Mouse (Mus musculus): ENCODE data around the gene Sh3bp5. TPM values are rescaled to one million over a fixed set of nuclear protein-coding genes. Genes with fewer than 3 reads are reported as not detected.

The Sh3bp5 gene
- polyA plus RNA-seq, 1 experiment: 10.7 TPM

DNA sequence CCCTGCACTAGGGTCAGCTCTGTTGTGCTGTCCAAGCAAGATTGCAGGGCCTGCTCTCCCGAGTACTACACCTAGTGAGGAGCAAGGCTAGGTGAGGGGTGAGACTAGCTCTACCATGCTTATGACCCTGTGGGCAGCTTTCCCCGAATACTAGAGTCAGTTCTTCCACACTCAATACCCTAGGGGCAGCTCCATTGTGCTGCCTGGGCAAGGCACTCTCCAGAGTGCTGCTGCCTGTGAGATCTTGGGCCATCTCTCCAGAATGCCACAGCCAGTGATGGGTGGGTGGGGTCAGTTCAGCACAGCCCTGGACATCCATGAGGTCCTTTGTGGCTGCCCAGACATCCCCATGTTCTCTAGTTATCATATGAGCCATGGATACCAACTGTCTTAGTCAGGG is 106.1 kb downstream of the Sh3bp5 start:
- Histone ChIP-seq H3K36me3 (ENCODE audit: control insufficient read depth, insufficient read depth, low read length) (no peaks in the 10 kb centered on the region), H3K4me1 (replicated peaks; ENCODE audit: control insufficient read depth, insufficient read depth, low read length) (no peaks in the 10 kb centered on the region), H3K4me3 (ENCODE audit: control insufficient read depth, insufficient read depth, low read length) (no peak overlapping the region), H3K27me3 (ENCODE audit: control insufficient read depth, insufficient read depth, low read length) (no peaks in the 10 kb centered on the region), H3K27ac (ENCODE audit: control insufficient read depth, insufficient read depth, low read length) (no peak overlapping the region)
- no peak for DNase-seq
- 83% methylated on average over 2 of the region's 2 CpGs for WGBS
- TF ChIP-seq POLR2A (IDR thresholded peaks at IDR 0.05; ENCODE audit: control insufficient read depth, extremely low read depth, insufficient read depth, low read length, poor library complexity) (no peak), CTCF (IDR thresholded peaks at IDR 0.05; ENCODE audit: borderline replicate concordance, control insufficient read depth, extremely low read depth, insufficient read depth, low read length, poor library complexity) (no peak)

DNA sequence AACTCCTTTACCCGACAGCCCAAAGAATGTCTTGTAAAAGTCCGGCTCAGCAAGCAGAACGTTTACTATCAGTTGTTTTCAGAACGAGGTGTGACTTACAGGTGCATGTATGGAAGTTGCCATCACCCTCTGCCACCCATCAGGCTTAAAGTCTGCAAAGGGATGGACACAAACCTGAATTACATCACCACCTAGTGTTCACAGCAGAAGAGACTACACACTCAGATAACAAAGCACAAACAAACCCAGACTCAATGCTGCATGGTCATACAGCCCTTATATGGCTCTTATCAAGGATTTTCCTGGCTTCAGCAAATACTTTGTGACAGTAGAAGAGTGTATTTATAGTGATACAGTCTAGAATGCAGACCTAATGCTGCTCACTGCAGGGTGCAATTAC is 108.2 kb downstream of the Sh3bp5 start:
- Histone ChIP-seq H3K27me3 (ENCODE audit: control insufficient read depth, insufficient read depth, low read length) (no peaks in the 10 kb centered on the region), H3K27ac (ENCODE audit: control insufficient read depth, insufficient read depth, low read length) (no peak overlapping the region), H3K4me3 (ENCODE audit: control insufficient read depth, insufficient read depth, low read length) (no peak overlapping the region), H3K36me3 (ENCODE audit: control insufficient read depth, insufficient read depth, low read length) (no peaks in the 10 kb centered on the region), H3K4me1 (replicated peaks; ENCODE audit: control insufficient read depth, insufficient read depth, low read length) (peaks cover 12% of the 10 kb centered on the region)
- TF ChIP-seq CTCF (IDR thresholded peaks at IDR 0.05; ENCODE audit: borderline replicate concordance, control insufficient read depth, extremely low read depth, insufficient read depth, low read length, poor library complexity) (no peak), POLR2A (IDR thresholded peaks at IDR 0.05; ENCODE audit: control insufficient read depth, extremely low read depth, insufficient read depth, low read length, poor library complexity) (no peak)
- DNase-seq: no peak
- 79% methylated on average over 4 of the region's 4 CpGs for WGBS

DNA sequence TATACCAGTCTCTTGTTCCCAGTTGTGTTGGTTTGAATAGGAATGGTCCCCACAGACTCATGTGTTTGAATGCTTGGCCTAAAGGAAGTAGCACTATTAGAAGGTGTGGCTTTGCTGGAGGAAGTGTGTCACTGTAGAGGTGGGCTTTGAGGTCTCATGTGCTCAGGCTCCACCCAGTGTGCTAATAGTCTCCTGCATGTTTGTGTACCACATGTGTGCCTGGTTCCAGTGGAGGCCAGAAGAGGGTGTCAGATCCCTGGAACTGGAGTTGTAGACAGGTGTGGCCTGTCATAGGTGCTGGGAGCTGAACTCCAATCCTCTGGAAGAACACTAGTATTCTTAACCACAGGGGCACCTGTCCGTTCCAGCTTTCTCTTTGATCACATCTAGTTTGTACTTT is 108.7 kb downstream of the Sh3bp5 start:
- Histone ChIP-seq H3K27ac (ENCODE audit: control insufficient read depth, insufficient read depth, low read length) (no peak overlapping the region), H3K36me3 (ENCODE audit: control insufficient read depth, insufficient read depth, low read length) (no peaks in the 10 kb centered on the region), H3K27me3 (ENCODE audit: control insufficient read depth, insufficient read depth, low read length) (no peaks in the 10 kb centered on the region), H3K4me1 (replicated peaks; ENCODE audit: control insufficient read depth, insufficient read depth, low read length) (peaks cover 12% of the 10 kb centered on the region), H3K4me3 (ENCODE audit: control insufficient read depth, insufficient read depth, low read length) (no peak overlapping the region)
- 80% methylated on average over 1 of the region's 1 CpGs for WGBS
- DNase-seq: no peak
- TF ChIP-seq CTCF (IDR thresholded peaks at IDR 0.05; ENCODE audit: borderline replicate concordance, control insufficient read depth, extremely low read depth, insufficient read depth, low read length, poor library complexity) (no peak), POLR2A (IDR thresholded peaks at IDR 0.05; ENCODE audit: control insufficient read depth, extremely low read depth, insufficient read depth, low read length, poor library complexity) (no peak)

DNA sequence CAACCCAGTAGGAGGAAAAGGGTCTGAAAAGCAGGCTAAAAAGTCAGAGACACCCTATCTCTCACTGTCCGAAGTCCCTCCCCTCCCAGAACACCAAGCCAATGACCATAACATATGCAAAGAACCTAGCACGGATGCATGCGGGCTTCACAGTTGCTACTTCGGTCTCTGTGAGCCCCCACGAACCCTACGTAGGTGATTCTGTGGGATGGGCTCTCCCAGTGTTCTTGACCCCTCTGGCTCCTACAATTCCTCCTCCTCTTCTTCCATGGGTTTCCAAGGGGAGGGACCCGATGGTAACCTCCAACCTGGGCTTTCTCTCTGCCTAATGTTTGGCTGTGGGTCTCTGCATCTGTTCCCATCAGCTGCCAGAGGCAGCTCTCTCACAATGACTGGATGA is 109.1 kb downstream of the Sh3bp5 start:
- H3K4me1 ChIP-seq (replicated peaks; ENCODE audit: control insufficient read depth, insufficient read depth, low read length): peaks cover 12% of the 10 kb centered on the region
- no peak overlapping the region for H3K27ac ChIP-seq (ENCODE audit: control insufficient read depth, insufficient read depth, low read length)
- no peaks in the 10 kb centered on the region for H3K36me3 ChIP-seq (ENCODE audit: control insufficient read depth, insufficient read depth, low read length)
- H3K27me3 ChIP-seq (ENCODE audit: control insufficient read depth, insufficient read depth, low read length): no peaks in the 10 kb centered on the region
- 96% methylated on average over 7 of the region's 7 CpGs for WGBS
- TF ChIP-seq POLR2A (IDR thresholded peaks at IDR 0.05; ENCODE audit: control insufficient read depth, extremely low read depth, insufficient read depth, low read length, poor library complexity) (no peak), CTCF (IDR thresholded peaks at IDR 0.05; ENCODE audit: borderline replicate concordance, control insufficient read depth, extremely low read depth, insufficient read depth, low read length, poor library complexity) (no peak)
- H3K4me3 ChIP-seq (ENCODE audit: control insufficient read depth, insufficient read depth, low read length): no peak overlapping the region
- no peak for DNase-seq

DNA sequence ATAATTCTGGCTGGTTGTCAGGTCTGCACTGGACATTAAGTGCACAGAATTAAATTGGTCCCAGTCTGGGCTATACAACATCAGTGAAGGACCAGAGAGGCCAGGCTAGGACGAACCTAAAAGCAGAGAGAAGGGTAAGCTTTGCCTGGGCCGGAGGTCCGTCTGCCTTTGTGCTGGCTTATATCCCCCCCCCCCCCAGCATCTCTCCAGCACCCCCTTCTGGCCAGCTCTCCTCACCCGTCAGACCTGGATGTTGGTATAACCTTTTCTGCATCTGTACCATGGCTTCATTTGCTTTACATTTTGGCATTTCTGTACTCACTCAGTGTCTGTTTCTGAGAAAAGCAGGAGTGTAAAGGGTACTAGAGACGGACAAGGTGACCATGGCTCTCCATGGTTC is 110.3 kb downstream of the Sh3bp5 start:
- Histone ChIP-seq H3K4me1 (replicated peaks; ENCODE audit: control insufficient read depth, insufficient read depth, low read length) (peaks cover 12% of the 10 kb centered on the region), H3K27ac (ENCODE audit: control insufficient read depth, insufficient read depth, low read length) (no peak overlapping the region), H3K4me3 (ENCODE audit: control insufficient read depth, insufficient read depth, low read length) (no peak overlapping the region), H3K36me3 (ENCODE audit: control insufficient read depth, insufficient read depth, low read length) (no peaks in the 10 kb centered on the region), H3K27me3 (ENCODE audit: control insufficient read depth, insufficient read depth, low read length) (no peaks in the 10 kb centered on the region)
- 51% methylated on average over 5 of the region's 5 CpGs for WGBS
- TF ChIP-seq CTCF (IDR thresholded peaks at IDR 0.05; ENCODE audit: borderline replicate concordance, control insufficient read depth, extremely low read depth, insufficient read depth, low read length, poor library complexity): no peak
- no peak for TF ChIP-seq POLR2A (IDR thresholded peaks at IDR 0.05; ENCODE audit: control insufficient read depth, extremely low read depth, insufficient read depth, low read length, poor library complexity)
- no peak for DNase-seq

DNA sequence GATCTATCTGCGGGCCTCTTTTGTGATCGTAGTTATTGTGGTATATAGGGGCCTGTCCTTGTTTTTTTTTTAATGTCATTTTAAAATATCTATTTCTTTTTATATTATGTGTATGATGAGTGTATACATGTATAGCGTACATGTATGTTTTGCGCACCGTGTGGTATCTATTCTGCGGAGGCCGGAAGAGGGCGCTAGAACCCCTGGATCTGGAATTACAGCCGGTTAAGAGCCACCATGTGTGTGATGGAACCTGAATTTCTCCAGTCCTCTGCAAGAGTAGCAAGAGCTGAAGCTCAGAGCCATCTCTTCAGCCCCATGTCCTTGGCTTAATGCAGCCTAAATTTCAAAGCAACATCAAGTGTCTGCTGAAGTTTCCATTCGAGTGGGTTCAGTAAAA is 111.0 kb downstream of the Sh3bp5 start:
- Histone ChIP-seq H3K4me3 (ENCODE audit: control insufficient read depth, insufficient read depth, low read length) (no peak overlapping the region), H3K27me3 (ENCODE audit: control insufficient read depth, insufficient read depth, low read length) (no peaks in the 10 kb centered on the region), H3K36me3 (ENCODE audit: control insufficient read depth, insufficient read depth, low read length) (no peaks in the 10 kb centered on the region), H3K27ac (ENCODE audit: control insufficient read depth, insufficient read depth, low read length) (no peak overlapping the region), H3K4me1 (replicated peaks; ENCODE audit: control insufficient read depth, insufficient read depth, low read length) (peaks cover 12% of the 10 kb centered on the region)
- WGBS: 86% methylated on average over 10 of the region's 10 CpGs
- no peak for DNase-seq
- no peak for TF ChIP-seq CTCF (IDR thresholded peaks at IDR 0.05; ENCODE audit: borderline replicate concordance, control insufficient read depth, extremely low read depth, insufficient read depth, low read length, poor library complexity)
- TF ChIP-seq POLR2A (IDR thresholded peaks at IDR 0.05; ENCODE audit: control insufficient read depth, extremely low read depth, insufficient read depth, low read length, poor library complexity): no peak

All from thymus, adult 2 months (tissue).